8 mouse cellular contexts compared by ENCODE assay signal in the genomic region with DNA sequence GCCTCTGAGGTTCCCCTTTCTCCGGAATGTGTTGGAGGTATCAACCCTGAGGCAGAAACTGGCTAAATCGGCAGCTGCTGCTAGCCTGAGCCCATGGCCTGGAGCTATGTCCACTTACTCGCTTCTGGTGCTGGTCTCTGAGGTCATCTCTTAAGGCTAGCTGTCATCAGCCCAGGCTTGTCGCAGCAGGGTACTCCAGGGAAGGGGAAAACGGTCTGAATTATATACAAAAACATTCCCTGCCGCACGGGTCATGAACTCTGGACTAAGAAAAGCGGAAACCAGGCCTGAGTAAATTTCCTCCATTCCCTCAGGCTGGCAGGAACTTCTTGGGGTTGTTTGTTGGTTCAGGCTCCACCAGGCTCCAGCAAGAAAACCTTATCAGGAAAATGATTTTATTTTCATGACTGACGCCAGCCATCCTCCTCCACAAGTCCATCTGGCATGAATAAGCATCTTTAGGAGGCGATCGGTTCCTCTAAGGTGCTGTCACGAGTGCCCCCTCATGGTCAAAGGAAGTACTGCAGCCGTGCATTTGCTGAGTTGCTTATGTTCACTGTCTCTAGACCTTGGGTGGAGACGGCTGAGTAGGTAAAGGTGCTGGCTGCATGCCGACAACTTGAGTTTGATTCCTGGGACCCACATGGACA. TPM values are rescaled to one million over a fixed set of nuclear protein-coding genes. Genes with fewer than 3 reads are reported as not detected.
DNase-seq lines count a peak whose midpoint lies in the region; ATAC-seq lines count a peak whose summit lies in the region.

No protein-coding gene starts in this region.

- H3K36me3 ChIP-seq in hindbrain, embryonic 16.5 days (ENCODE audit: control insufficient read depth, insufficient read depth, low read length): no peaks in the 10 kb centered on the region
- H3K36me3 ChIP-seq in macrophage (ENCODE audit: inconsistent target): no peaks in the 10 kb centered on the region

- no peaks in the 10 kb centered on the region for H3K27me3 ChIP-seq in hindbrain, embryonic 16.5 days (replicated peaks; ENCODE audit: control insufficient read depth, insufficient read depth, low read length)

- H3K27ac ChIP-seq in hindbrain, embryonic 16.5 days (ENCODE audit: low read depth, low read length): peak overlapping the region; percentile 27; the same call in 1 of the 2 replicates
- peak overlapping the region; percentile 56 for H3K27ac ChIP-seq in macrophage

- no peak overlapping the region for H3K4me3 ChIP-seq in hindbrain, embryonic 16.5 days (ENCODE audit: low read length)
- H3K4me3 ChIP-seq in macrophage (ENCODE audit: inconsistent target): no peak overlapping the region

- H3K9me3 ChIP-seq in hindbrain, embryonic 16.5 days (ENCODE audit: control insufficient read depth, low read length): no peaks in the 10 kb centered on the region

- ATAC-seq in hindbrain, embryonic 16.5 days: peak; percentile 60

- peak overlapping the region; percentile 29 for H3K4me2 ChIP-seq in hindbrain, embryonic 16.5 days (ENCODE audit: low read length)

- H3K9ac ChIP-seq in hindbrain, embryonic 16.5 days (ENCODE audit: low read depth, low read length): peak overlapping the region; percentile 18; the same call in 1 of the 2 replicates

- peak; percentile 87 for DNase-seq in T-cell, adult 2 months (ENCODE audit: low spot score)
- peak; percentile 98 to 100 for DNase-seq in cerebellum, postnatal 36 days
- DNase-seq in frontal cortex, postnatal 36 days (ENCODE audit: low spot score in 2 of 2): peak; percentile 98 to 99
- DNase-seq in left cerebral cortex, adult 18-20 months (ENCODE audit: low spot score in 2 of 2): peak; percentile 96 to 98
- DNase-seq in right cerebral cortex, postnatal 14 days: peak; percentile 93
- peak; percentile 91 to 93 for DNase-seq in urinary bladder, postnatal 36 days (ENCODE audit: low spot score in 2 of 2)

- peaks cover 25% of the 10 kb centered on the region for H3K4me1 ChIP-seq in hindbrain, embryonic 16.5 days (ENCODE audit: control insufficient read depth, insufficient read depth, low read depth, low read length)

- 19% methylated on average over 15 of the region's 15 CpGs for WGBS in hindbrain, embryonic 16.5 days
- 14% methylated on average over 15 of the region's 15 CpGs for WGBS in macrophage (ENCODE audit: missing documents)

- H3K79me2 ChIP-seq in macrophage (ENCODE audit: inconsistent target): peaks cover 19% of the 10 kb centered on the region

RNA-seq across cellular contexts. Expression of a gene that starts 1.7 kb away (rescaled TPM):
- polyA plus RNA-seq in hindbrain, embryonic 16.5 days (2015; fragmentation: Nextera tagmentation; extraction: Ambion mirVana): 16.8 and 19.4 TPM in 2 replicates
- total RNA-seq in left cerebral cortex, adult 18-20 months (2021): 10 to 100 TPM; 15.0 to 15.4 TPM
- total RNA-seq in macrophage (2018; cell fraction: chromatin; rRNA removed): 10 to 100 TPM in 25 of 26 experiments, 1 to 10 TPM in 1; 7.2 to 61.1 (median 32.3) TPM
- total RNA-seq in macrophage (2018; cell fraction: cytosol; rRNA removed): 10 to 100 TPM in 23 of 26 experiments, 1 to 10 TPM in 3; 8.6 to 29.6 (median 20.3) TPM
- 10 to 100 TPM in 23 of 26 experiments, 1 to 10 TPM in 3; 7.9 to 46.7 (median 21.8) TPM for total RNA-seq in macrophage (2018; cell fraction: nucleus; rRNA removed)
- 21.4 to 26.8 TPM (median 22.9 TPM) in 3 replicates for polyA plus RNA-seq in macrophage (2018)

RNA-seq across cellular contexts. Expression of a gene that starts 11.5 kb away (rescaled TPM):
- polyA plus RNA-seq in hindbrain, embryonic 16.5 days (2015; fragmentation: Nextera tagmentation; extraction: Ambion mirVana): 0.34 and 0.46 TPM in 2 replicates
- not detected for total RNA-seq in left cerebral cortex, adult 18-20 months (2021)
- not detected for total RNA-seq in macrophage (2018; cell fraction: chromatin; rRNA removed)
- total RNA-seq in macrophage (2018; cell fraction: cytosol; rRNA removed): not detected
- total RNA-seq in macrophage (2018; cell fraction: nucleus; rRNA removed): not detected
- not detected in 3 replicates for polyA plus RNA-seq in macrophage (2018)

RNA-seq across cellular contexts. Expression of a gene that starts 17.9 kb away (rescaled TPM):
- 95.8 and 104 TPM in 2 replicates for polyA plus RNA-seq in hindbrain, embryonic 16.5 days (2015; fragmentation: Nextera tagmentation; extraction: Ambion mirVana)
- 10 to 100 TPM; 62.2 to 63.3 TPM for total RNA-seq in left cerebral cortex, adult 18-20 months (2021)
- total RNA-seq in macrophage (2018; cell fraction: chromatin; rRNA removed): 10 to 100 TPM in 25 of 26 experiments, 1 to 10 TPM in 1; 9.6 to 84.8 (median 39.6) TPM
- total RNA-seq in macrophage (2018; cell fraction: cytosol; rRNA removed): 10 to 100 TPM; 55.5 to 84.1 (median 74.9) TPM
- total RNA-seq in macrophage (2018; cell fraction: nucleus; rRNA removed): 10 to 100 TPM; 17.9 to 67.4 (median 43.0) TPM
- 54.5 to 73.7 TPM (median 60.1 TPM) in 3 replicates for polyA plus RNA-seq in macrophage (2018)

RNA-seq across cellular contexts. Expression of a gene that starts 33.4 kb away (rescaled TPM):
- 0.15 TPM in 1 of 2 replicates, not detected in the other for polyA plus RNA-seq in hindbrain, embryonic 16.5 days (2015; fragmentation: Nextera tagmentation; extraction: Ambion mirVana)
- not detected for total RNA-seq in left cerebral cortex, adult 18-20 months (2021)
- not detected for total RNA-seq in macrophage (2018; cell fraction: chromatin; rRNA removed)
- not detected for total RNA-seq in macrophage (2018; cell fraction: cytosol; rRNA removed)
- total RNA-seq in macrophage (2018; cell fraction: nucleus; rRNA removed): not detected
- not detected in 3 replicates for polyA plus RNA-seq in macrophage (2018)

RNA-seq across cellular contexts. Expression of a gene that starts 40.4 kb away (rescaled TPM):
- 1,336 TPM in 2 replicates for polyA plus RNA-seq in hindbrain, embryonic 16.5 days (2015; fragmentation: Nextera tagmentation; extraction: Ambion mirVana)
- total RNA-seq in left cerebral cortex, adult 18-20 months (2021): 100 to 1,000 TPM; 157 TPM
- total RNA-seq in macrophage (2018; cell fraction: chromatin; rRNA removed): 100 to 1,000 TPM in 2 of 26 experiments, 10 to 100 TPM in 24; 14.6 to 172 (median 57.7) TPM
- 100 to 1,000 TPM; 121 to 188 (median 157) TPM for total RNA-seq in macrophage (2018; cell fraction: cytosol; rRNA removed)
- total RNA-seq in macrophage (2018; cell fraction: nucleus; rRNA removed): 100 to 1,000 TPM in 8 of 26 experiments, 10 to 100 TPM in 18; 38.4 to 219 (median 80.8) TPM
- polyA plus RNA-seq in macrophage (2018): 68.8 to 166 TPM (median 152 TPM) in 3 replicates
